Mouse (Mus musculus): ENCODE data around the gene Spen. TPM values are rescaled to one million over a fixed set of nuclear protein-coding genes. Genes with fewer than 3 reads are reported as not detected.
"Not testable (repeated sequence)": the region's sequence is repeated elsewhere in the genome, so short reads cannot be mapped to it uniquely, and the experiment has no call there.

Spen gene
- polyA plus RNA-seq, 1 experiment from 2014 or later: 19.4 TPM

GRCm38 (mm10) chr4:141556163-141556562, 17.8 kb upstream of the Spen start:
- Histone ChIP-seq H3K27ac (peak overlapping the region; percentile 23; the same call in 1 of the 2 replicates), H3K4me1 (peaks cover 18% of the 10 kb centered on the region)
- not testable (repeated sequence) for H3K9ac ChIP-seq; H3K9me3 ChIP-seq; H3K27me3 ChIP-seq (replicated peaks); H3K4me2 ChIP-seq; H3K36me3 ChIP-seq (replicated peaks); ATAC-seq (replicated peaks); H3K4me3 ChIP-seq
- 77% methylated on average over 6 of the region's 6 CpGs for WGBS

- not testable (repeated sequence) for H3K9ac ChIP-seq; H3K27ac ChIP-seq; H3K27me3 ChIP-seq (replicated peaks); H3K36me3 ChIP-seq (replicated peaks); H3K9me3 ChIP-seq; H3K4me3 ChIP-seq; H3K4me2 ChIP-seq; ATAC-seq (replicated peaks)
- WGBS: 92% methylated on average over 8 of the region's 9 CpGs
- H3K4me1 ChIP-seq: peaks cover 13% of the 10 kb centered on the region
Observed at GRCm38 (mm10) chr4:141554255-141554865, 16.0 kb upstream of the Spen start.

- no peak overlapping the region for H3K9ac ChIP-seq
- no peak for ATAC-seq (replicated peaks)
- WGBS: 55% methylated on average over 2 of the region's 2 CpGs
Observed at GRCm38 (mm10) chr4:141552484-141552883, 14.1 kb upstream of the Spen start.

GRCm38 (mm10) chr4:141547299-141547698, 8.9 kb upstream of the Spen start:
- WGBS: 17% methylated on average over 9 of the region's 9 CpGs
- peak overlapping the region; percentile 100 for H3K27ac ChIP-seq
- H3K4me1 ChIP-seq: peaks cover 28% of the 10 kb centered on the region
- no peaks in the 10 kb centered on the region for H3K36me3 ChIP-seq (replicated peaks)
- no peaks in the 10 kb centered on the region for H3K27me3 ChIP-seq (replicated peaks)
- H3K4me3 ChIP-seq: peak overlapping the region; percentile 70
- no peak for ATAC-seq (replicated peaks)
- H3K9me3 ChIP-seq: no peaks in the 10 kb centered on the region
- H3K9ac ChIP-seq: peak overlapping the region; percentile 92
- H3K4me2 ChIP-seq: peak overlapping the region; percentile 99

More at GRCm38 (mm10) chr4:141552484-141552883, 14.1 kb upstream of the Spen start:
- Histone ChIP-seq H3K36me3 (replicated peaks) (no peaks in the 10 kb centered on the region), H3K9me3 (no peaks in the 10 kb centered on the region), H3K4me3 (no peak overlapping the region), H3K27ac (no peak overlapping the region), H3K4me1 (peaks cover 16% of the 10 kb centered on the region), H3K4me2 (no peak overlapping the region), H3K27me3 (replicated peaks) (no peaks in the 10 kb centered on the region)

- Histone ChIP-seq H3K4me3 (peak overlapping the region; percentile 70), H3K27ac (peak overlapping the region; percentile 100), H3K9ac (peak overlapping the region; percentile 92), H3K4me2 (peak overlapping the region; percentile 99), H3K27me3 (replicated peaks) (no peaks in the 10 kb centered on the region), H3K9me3 (no peaks in the 10 kb centered on the region), H3K36me3 (replicated peaks) (no peaks in the 10 kb centered on the region), H3K4me1 (peaks cover 32% of the 10 kb centered on the region)
- peak; percentile 88 for ATAC-seq (replicated peaks)
- WGBS: under 1% methylated on average over 87 of the region's 98 CpGs
Observed at GRCm38 (mm10) chr4:141546334-141547200, 8.2 kb upstream of the Spen start.

- no peaks in the 10 kb centered on the region for H3K36me3 ChIP-seq (replicated peaks)
- WGBS: under 1% methylated on average over 42 of the region's 56 CpGs
- no peaks in the 10 kb centered on the region for H3K27me3 ChIP-seq (replicated peaks)
- H3K4me3 ChIP-seq: peak overlapping the region; percentile 70
- peak overlapping the region; percentile 92 for H3K9ac ChIP-seq
- peak overlapping the region; percentile 100 for H3K27ac ChIP-seq
- H3K4me2 ChIP-seq: peak overlapping the region; percentile 99
- H3K4me1 ChIP-seq: peaks cover 35% of the 10 kb centered on the region
- ATAC-seq (replicated peaks): peak; percentile 78
- H3K9me3 ChIP-seq: no peaks in the 10 kb centered on the region
Observed at GRCm38 (mm10) chr4:141545743-141546333, 7.4 kb upstream of the Spen start.

- Histone ChIP-seq H3K27me3 (replicated peaks) (no peaks in the 10 kb centered on the region), H3K4me1 (peaks cover 35% of the 10 kb centered on the region), H3K9ac (peak overlapping the region; percentile 82), H3K9me3 (no peaks in the 10 kb centered on the region), H3K36me3 (replicated peaks) (no peaks in the 10 kb centered on the region), H3K4me3 (peak overlapping the region; percentile 70), H3K4me2 (peak overlapping the region; percentile 99), H3K27ac (peak overlapping the region; percentile 100)
- peak; percentile 55 for ATAC-seq (replicated peaks)
- under 1% methylated on average over 45 of the region's 45 CpGs for WGBS
Observed at GRCm38 (mm10) chr4:141545071-141545742, 6.8 kb upstream of the Spen start.

- ATAC-seq (replicated peaks): no peak
- Histone ChIP-seq H3K4me2 (peak overlapping the region; percentile 99), H3K27me3 (replicated peaks) (no peaks in the 10 kb centered on the region), H3K4me1 (peaks cover 35% of the 10 kb centered on the region), H3K9ac (no peak overlapping the region), H3K4me3 (peak overlapping the region; percentile 70), H3K9me3 (no peaks in the 10 kb centered on the region), H3K27ac (peak overlapping the region; percentile 100), H3K36me3 (replicated peaks) (no peaks in the 10 kb centered on the region)
- 38% methylated on average over 2 of the region's 2 CpGs for WGBS
Observed at GRCm38 (mm10) chr4:141544536-141544935, 6.1 kb upstream of the Spen start.

GRCm38 (mm10) chr4:141543593-141543992, 5.2 kb upstream of the Spen start:
- no peak for ATAC-seq (replicated peaks)
- H3K27ac ChIP-seq: no peak overlapping the region
- no peak overlapping the region for H3K9ac ChIP-seq
- H3K4me3 ChIP-seq: no peak overlapping the region
- no peak overlapping the region for H3K4me2 ChIP-seq
- no peaks in the 10 kb centered on the region for H3K27me3 ChIP-seq (replicated peaks)
- peaks cover 37% of the 10 kb centered on the region for H3K4me1 ChIP-seq
- H3K36me3 ChIP-seq (replicated peaks): no peaks in the 10 kb centered on the region
- 79% methylated on average over 3 of the region's 3 CpGs for WGBS
- H3K9me3 ChIP-seq: no peaks in the 10 kb centered on the region

GRCm38 (mm10) chr4:141541851-141542250, 3.5 kb upstream of the Spen start:
- no peak overlapping the region for H3K4me3 ChIP-seq
- H3K27me3 ChIP-seq (replicated peaks): no peaks in the 10 kb centered on the region
- 11% methylated on average over 7 of the region's 7 CpGs for WGBS
- H3K36me3 ChIP-seq (replicated peaks): no peaks in the 10 kb centered on the region
- peaks cover 23% of the 10 kb centered on the region for H3K4me1 ChIP-seq
- H3K9ac ChIP-seq: no peak overlapping the region
- no peaks in the 10 kb centered on the region for H3K9me3 ChIP-seq
- no peak for ATAC-seq (replicated peaks)
- peak overlapping the region; percentile 1; the same call in 1 of the 2 replicates for H3K4me2 ChIP-seq
- peak overlapping the region; percentile 60 for H3K27ac ChIP-seq

- H3K9me3 ChIP-seq: no peaks in the 10 kb centered on the region
- WGBS: 70% methylated on average over 3 of the region's 3 CpGs
Observed at GRCm38 (mm10) chr4:141540844-141541243, 2.4 kb upstream of the Spen start.

More at GRCm38 (mm10) chr4:141540844-141541243, 2.4 kb upstream of the Spen start:
- Histone ChIP-seq H3K4me3 (no peak overlapping the region), H3K27ac (no peak overlapping the region), H3K9ac (no peak overlapping the region), H3K4me1 (peaks cover 23% of the 10 kb centered on the region), H3K27me3 (replicated peaks) (no peaks in the 10 kb centered on the region), H3K4me2 (no peak overlapping the region), H3K36me3 (replicated peaks) (no peaks in the 10 kb centered on the region)
- no peak for ATAC-seq (replicated peaks)

All from midbrain, embryonic 15.5 days (tissue).